Mouse (Mus musculus) heart, postnatal 0 days (tissue): ENCODE results near the gene Arsb.

ENCODE experiments used
- CTCF ChIP-seq: IDR thresholded peaks from 2 replicates; pipeline ENCODE4 v1.5.1; 2016; ENCODE audit warnings: antibody characterized with exemption, control low read depth, low read depth
- EP300 ChIP-seq: IDR thresholded peaks from 2 replicates; pipeline ENCODE4 v1.6.1; 2016; ENCODE audit warnings: antibody characterized with exemption, low read depth

- TF ChIP-seq CTCF = no peak
- TF ChIP-seq EP300 = no peak
These were observed 153.5 kb downstream of the Arsb start for GRCm38 (mm10) chr13:93924735-93925432.
